Mouse (Mus musculus): ENCODE results near the gene Dbnl.

DNA sequence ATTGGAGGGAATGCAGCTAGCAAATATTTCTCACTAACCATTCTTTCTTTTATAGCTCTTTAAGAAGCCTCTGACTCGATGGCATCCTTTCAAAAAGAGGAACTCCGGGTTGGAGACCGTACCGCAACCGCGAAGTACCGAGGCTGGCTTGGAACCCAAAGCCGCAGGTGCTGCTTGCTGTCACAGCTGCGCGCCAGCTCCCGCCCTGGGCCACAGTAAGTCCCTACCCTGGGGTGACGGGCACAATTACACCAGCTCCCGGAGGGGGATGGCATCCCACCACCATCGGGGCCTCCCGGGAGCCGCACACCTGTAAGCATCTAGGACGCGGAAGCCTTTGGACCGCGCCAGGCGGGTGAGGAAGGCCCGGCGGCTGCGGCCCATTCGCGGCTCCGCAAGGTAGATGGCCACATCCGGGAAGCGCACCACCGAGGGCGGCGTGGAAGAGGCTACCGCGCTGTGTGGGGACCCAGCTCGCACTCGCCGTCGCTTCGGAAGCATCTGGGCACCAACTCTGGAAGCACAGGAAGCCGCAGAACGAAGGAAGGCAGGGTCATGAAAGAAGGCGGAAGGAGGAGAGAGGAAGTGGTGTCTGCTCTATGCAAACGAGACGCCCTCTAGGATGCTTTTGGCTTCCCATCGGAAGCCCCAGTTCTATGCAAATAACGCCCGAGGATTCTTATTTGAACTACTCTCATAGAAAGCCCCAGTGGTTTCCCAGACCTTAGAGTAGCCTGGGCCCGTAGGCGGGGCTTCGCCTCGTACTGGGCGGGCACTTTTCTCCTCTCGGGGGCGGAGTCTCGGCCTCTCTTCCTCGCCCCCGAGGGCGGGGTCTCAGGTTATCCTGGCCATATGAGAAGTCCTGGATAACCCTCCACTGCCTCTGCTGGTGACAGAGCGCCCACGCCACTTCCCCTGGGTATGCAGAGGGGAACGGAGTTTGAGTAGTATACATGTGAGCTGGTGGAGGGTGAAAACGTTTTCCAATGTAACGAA, 49.3 kb downstream of the Dbnl start, which contains the start of gene Polm:
- TF ChIP-seq CTCF (IDR thresholded peaks at IDR 0.05; ENCODE audit: low read depth, low read length) (peak; percentile 41; the same call in 1 of the 2 replicates), POLR2AphosphoS5 (IDR thresholded peaks at IDR 0.05; ENCODE audit: insufficient replicate concordance, low read depth, low read length) (no peak), GATA1 (IDR thresholded peaks at IDR 0.05; ENCODE audit: borderline replicate concordance, low read length) (no peak), GATA2 (IDR thresholded peaks at IDR 0.05; ENCODE audit: borderline replicate concordance, low read depth, low read length) (no peak)

All from G1E (cell line).